Mouse (Mus musculus): Measurements from ENCODE around the gene Arhgap15.

DNA sequence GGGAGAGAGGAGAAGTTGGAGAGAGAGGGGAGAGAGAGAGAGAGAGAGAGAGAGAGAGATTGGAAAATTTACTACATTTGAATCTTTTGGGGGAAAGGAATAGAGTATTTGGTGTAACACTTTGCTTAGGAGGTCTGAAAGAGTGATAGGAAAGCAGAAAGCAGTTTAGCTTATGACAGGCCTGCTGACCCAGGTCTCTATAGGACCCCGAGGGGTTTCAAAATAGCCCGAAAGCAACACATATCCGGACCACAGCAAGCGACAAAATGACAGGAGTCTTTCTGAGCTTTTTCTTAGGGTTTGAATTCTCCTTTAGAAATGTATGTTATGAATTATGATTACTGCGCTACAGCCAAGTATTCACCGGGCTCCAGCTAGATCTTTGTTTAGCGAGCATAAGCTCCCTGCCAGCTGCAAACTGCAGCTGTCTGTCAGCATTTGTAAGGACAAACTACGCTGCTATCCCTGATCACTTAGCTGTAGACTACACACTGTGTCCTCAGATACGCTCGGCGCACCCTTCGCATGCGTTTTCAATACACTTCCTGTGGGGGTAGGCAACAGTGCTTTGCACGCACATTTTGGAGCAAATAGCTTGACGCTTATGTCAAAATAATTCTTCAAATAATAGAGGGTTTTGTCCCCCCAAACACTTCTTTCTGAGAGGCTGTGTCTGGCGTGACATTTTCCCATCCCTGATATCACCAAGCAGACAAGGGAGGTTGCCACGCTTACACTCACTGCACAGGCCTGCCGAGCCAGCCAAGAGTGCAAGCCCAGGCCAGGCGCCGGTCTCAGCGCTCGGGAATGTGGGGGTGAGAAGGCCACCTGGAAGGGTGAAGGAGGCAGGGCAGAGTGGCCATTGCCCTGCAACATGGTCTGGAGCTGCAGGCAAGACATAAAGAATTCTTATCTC is 355.9 kb downstream of the Arhgap15 start:
- no peak for TF ChIP-seq CTCF (IDR thresholded peaks at IDR 0.05; ENCODE audit: insufficient read depth, low read depth, low read length)
- TF ChIP-seq POLR2A (IDR thresholded peaks at IDR 0.05; ENCODE audit: insufficient read depth, low read depth, low read length): no peak
